Mouse (Mus musculus) cerebellum, adult 2 months (tissue): ENCODE measurements around the gene Ttc6.

Source experiments
- CTCF ChIP-seq: fragments of 200-500 bp; IDR thresholded peaks from 2 replicates; pipeline ENCODE4 v1.5.1; 2011; ENCODE audit warnings: low read depth, mild to moderate bottlenecking, control low read depth, low read length, moderate library complexity, borderline replicate concordance; ENCODE audit not compliant: insufficient read depth
- POLR2A ChIP-seq: fragments of 200-500 bp; IDR thresholded peaks from 2 replicates; pipeline ENCODE4 v1.6.1; 2011; ENCODE audit warnings: low read length, control low read depth, borderline replicate concordance; ENCODE audit not compliant: insufficient read depth

GRCm38 (mm10) chr12:57538588-57539550 is 25.0 kb upstream of the Ttc6 start:
- TF ChIP-seq CTCF (no peak), POLR2A (no peak)
